Mouse (Mus musculus): ENCODE results near the gene Mctp2.

Gene Mctp2

GRCm38 (mm10) chr7:72089463-72090175 lies 216.8 kb downstream of the Mctp2 start:
- DNase-seq (ENCODE audit: low read depth, low spot score) = no peak

GRCm38 (mm10) chr7:72080705-72081104 lies 225.7 kb downstream of the Mctp2 start:
- DNase-seq (ENCODE audit: low read depth, low spot score) = no peak

GRCm38 (mm10) chr7:72078896-72079295 lies 227.5 kb downstream of the Mctp2 start:
- no peak for DNase-seq (ENCODE audit: low read depth, low spot score)

- DNase-seq (ENCODE audit: low read depth, low spot score) = no peak
Measured at GRCm38 (mm10) chr7:72071418-72072184, 234.8 kb downstream of the Mctp2 start.

- no peak for DNase-seq (ENCODE audit: low read depth, low spot score)
Measured at GRCm38 (mm10) chr7:72068454-72068853, 238.0 kb downstream of the Mctp2 start.

GRCm38 (mm10) chr7:72066352-72066751 lies 240.1 kb downstream of the Mctp2 start:
- peak; percentile 7 for DNase-seq (ENCODE audit: low read depth, low spot score)

- peak; percentile 21 for DNase-seq (ENCODE audit: low read depth, low spot score)
Measured at GRCm38 (mm10) chr7:72051759-72052158, 254.6 kb downstream of the Mctp2 start.

GRCm38 (mm10) chr7:72047588-72048585 lies 258.5 kb downstream of the Mctp2 start:
- peak; percentile 43 for DNase-seq (ENCODE audit: low read depth, low spot score)

Measured in brain, adult 2 months (tissue).